Mouse (Mus musculus) Muller cell, postnatal 12 days (primary cell): ENCODE results near the gene Gm10134.
"Not testable (repeated sequence)": the region's sequence is repeated elsewhere in the genome, so short reads cannot be mapped to it uniquely, and the experiment has no call there.

Source experiments
- DNase-seq: peaks from one replicate; pipeline ENCODE4 v3.0.0-alpha.2; 2015; ENCODE audit errors: inconsistent ontology term

Gm10134 gene

GRCm38 (mm10) chr2:28504676-28505075 lies 1.2 kb upstream of the Gm10134 start:
- no peak for DNase-seq

GRCm38 (mm10) chr2:28506291-28506690 lies 396 bp downstream of the Gm10134 start:
- DNase-seq: no peak

- not testable (repeated sequence) for DNase-seq
Measured at GRCm38 (mm10) chr2:28511600-28511999, 5.7 kb downstream of the Gm10134 start.

GRCm38 (mm10) chr2:28512798-28513401 lies 7.0 kb downstream of the Gm10134 start, which contains the start of gene Ralgds:
Gene Ralgds, plus strand, starts transcription at chr2:28513125.
- peak; percentile 66 for DNase-seq

GRCm38 (mm10) chr2:28513431-28514370 lies 7.8 kb downstream of the Gm10134 start:
- peak; percentile 49 for DNase-seq

- DNase-seq: peak; percentile 86
Measured at GRCm38 (mm10) chr2:28514489-28514888, 8.6 kb downstream of the Gm10134 start.

GRCm38 (mm10) chr2:28517206-28517909 lies 11.5 kb downstream of the Gm10134 start:
- peak; percentile 79 for DNase-seq

GRCm38 (mm10) chr2:28518231-28518630 lies 12.3 kb downstream of the Gm10134 start:
- DNase-seq: no peak

GRCm38 (mm10) chr2:28520581-28520980 lies 14.7 kb downstream of the Gm10134 start:
- no peak for DNase-seq

GRCm38 (mm10) chr2:28521571-28522151 lies 15.8 kb downstream of the Gm10134 start:
- DNase-seq: peak; percentile 72

- DNase-seq: no peak
Measured at GRCm38 (mm10) chr2:28522166-28522565, 16.3 kb downstream of the Gm10134 start.

- DNase-seq: peak; percentile 99
Measured at GRCm38 (mm10) chr2:28523643-28524117, 17.8 kb downstream of the Gm10134 start.

- DNase-seq: peak; percentile 49
Measured at GRCm38 (mm10) chr2:28524406-28524805, 18.5 kb downstream of the Gm10134 start.

- DNase-seq: peak; percentile 94
Measured at GRCm38 (mm10) chr2:28525219-28525942, 19.5 kb downstream of the Gm10134 start.

- DNase-seq: no peak
Measured at GRCm38 (mm10) chr2:28525943-28526876, 20.3 kb downstream of the Gm10134 start.

GRCm38 (mm10) chr2:28527436-28528353 lies 21.8 kb downstream of the Gm10134 start:
- no peak for DNase-seq

GRCm38 (mm10) chr2:28528354-28528730 lies 22.4 kb downstream of the Gm10134 start:
- DNase-seq: no peak

GRCm38 (mm10) chr2:28529856-28530255 lies 24.0 kb downstream of the Gm10134 start:
- no peak for DNase-seq

- DNase-seq: no peak
Measured at GRCm38 (mm10) chr2:28530311-28530710, 24.4 kb downstream of the Gm10134 start.
